8 mouse cellular contexts compared by ENCODE assay signal in genomic region chr1:171346095-171346450, GRCm38 (mm10). TPM values are rescaled to one million over a fixed set of nuclear protein-coding genes. Genes with fewer than 3 reads are reported as not detected.
A peak's percentile ranks its signal among the peaks of the same experiment; 100 is the strongest.
DNase-seq lines count a peak whose midpoint lies in the region; ATAC-seq and TF ChIP-seq lines count a peak whose summit lies in the region.

No protein-coding gene starts in this region.

- H3K4me3 ChIP-seq in forebrain, embryonic 11.5 days (ENCODE audit: low read depth, low read length): peak overlapping the region; percentile 92
- peak overlapping the region; percentile 73 for H3K4me3 ChIP-seq in limb, embryonic 13.5 days
- peak overlapping the region; percentile 72 for H3K4me3 ChIP-seq in olfactory bulb, adult 2 months (ENCODE audit: insufficient read depth, low read depth, low read length)

- H3K9ac ChIP-seq in forebrain, embryonic 11.5 days (ENCODE audit: low read length): peak overlapping the region; percentile 79
- H3K9ac ChIP-seq in limb, embryonic 13.5 days: peak overlapping the region; percentile 84

- no peaks in the 10 kb centered on the region; the same call in 1 of the 2 replicates for H3K4me1 ChIP-seq in forebrain, embryonic 11.5 days (replicated peaks; ENCODE audit: control insufficient read depth, insufficient read depth, low read length)
- peaks cover 22% of the 10 kb centered on the region for H3K4me1 ChIP-seq in limb, embryonic 13.5 days
- H3K4me1 ChIP-seq in olfactory bulb, adult 2 months (ENCODE audit: control insufficient read depth, insufficient read depth, low read length): peaks cover 10% of the 10 kb centered on the region

- peaks cover 2% of the 10 kb centered on the region; the same call in 1 of the 2 replicates for H3K36me3 ChIP-seq in forebrain, embryonic 11.5 days (ENCODE audit: control insufficient read depth, insufficient read depth, low read length)
- peaks cover 33% of the 10 kb centered on the region for H3K36me3 ChIP-seq in limb, embryonic 13.5 days

- 2% methylated on average over 14 of the region's 14 CpGs for WGBS in forebrain, embryonic 11.5 days
- 1% methylated on average over 14 of the region's 14 CpGs for WGBS in limb, embryonic 13.5 days
- WGBS in olfactory bulb, adult 2 months: 2% methylated on average over 14 of the region's 14 CpGs

- TF ChIP-seq CTCF in olfactory bulb, adult 2 months (IDR thresholded peaks at IDR 0.05; ENCODE audit: insufficient read depth, low read depth, low read length): no peak

- DNase-seq in embryo, embryonic 11 days: peak; percentile 19
- no peak for DNase-seq in embryo, embryonic 10.5 days (ENCODE audit: low spot score)
- peak; percentile 41 for DNase-seq in CD4-positive, CD25-positive, alpha-beta regulatory T cell, adult 2 months (ENCODE audit: low read depth, low spot score)
- no peak for DNase-seq in forebrain, embryonic 11.5 days (ENCODE audit: low spot score)
- no peak for DNase-seq in frontal cortex, adult 2 months (ENCODE audit: extremely low spot score in 1 of 2, low spot score in 1 of 2)
- DNase-seq in thymus, postnatal 4 days: no peak

- H3K9me3 ChIP-seq in forebrain, embryonic 11.5 days (ENCODE audit: control insufficient read depth, low read length): peaks cover 6% of the 10 kb centered on the region; the same call in 1 of the 2 replicates
- H3K9me3 ChIP-seq in limb, embryonic 13.5 days: peaks cover 7% of the 10 kb centered on the region

- no peaks in the 10 kb centered on the region for H3K27me3 ChIP-seq in forebrain, embryonic 11.5 days (ENCODE audit: control insufficient read depth, insufficient read depth, low read length)
- no peaks in the 10 kb centered on the region for H3K27me3 ChIP-seq in limb, embryonic 13.5 days

- peak overlapping the region; percentile 73 for H3K4me2 ChIP-seq in forebrain, embryonic 11.5 days (ENCODE audit: low read depth, low read length, severe bottlenecking)
- peak overlapping the region; percentile 86 for H3K4me2 ChIP-seq in limb, embryonic 13.5 days (replicated peaks)

- no peak for ATAC-seq in forebrain, embryonic 11.5 days (replicated peaks; ENCODE audit: low FRiP score)
- no peak; the same call in 1 of the 2 replicates for ATAC-seq in limb, embryonic 13.5 days (ENCODE audit: low FRiP score, low read depth)

- TF ChIP-seq POLR2A in olfactory bulb, adult 2 months (IDR thresholded peaks at IDR 0.05; ENCODE audit: insufficient read depth, low read depth, low read length): no peak

- H3K27ac ChIP-seq in forebrain, embryonic 11.5 days (ENCODE audit: low read depth, low read length): no peak overlapping the region
- H3K27ac ChIP-seq in limb, embryonic 13.5 days: peak overlapping the region; percentile 28; the same call in 1 of the 2 replicates
- no peak overlapping the region for H3K27ac ChIP-seq in olfactory bulb, adult 2 months (ENCODE audit: insufficient read depth, low read depth, low read length)

RNA-seq across cellular contexts. Expression of gene Pfdn2, which starts 0.6 kb away (rescaled TPM):
- polyA plus RNA-seq in forebrain, embryonic 11.5 days (2014; fragmentation: Nextera tagmentation; extraction: Ambion mirVana): 58.4 and 65.7 TPM in 2 replicates
- polyA plus RNA-seq in limb, embryonic 13.5 days (2015; fragmentation: Nextera tagmentation; extraction: Ambion mirVana): 120 and 128 TPM in 2 replicates
- polyA plus RNA-seq in olfactory bulb, adult 2 months (2012; ENCODE audit: insufficient read depth, insufficient read length, low replicate concordance, missing spikeins): not detected in 2 replicates
- 137 and 151 TPM in 2 replicates for polyA plus RNA-seq in frontal cortex, adult 2 months (2012; rRNA removed)

RNA-seq across cellular contexts. Expression of gene Nit1, which starts 0.6 kb away (rescaled TPM):
- polyA plus RNA-seq in forebrain, embryonic 11.5 days (2014; fragmentation: Nextera tagmentation; extraction: Ambion mirVana): 31.7 and 35.6 TPM in 2 replicates
- polyA plus RNA-seq in limb, embryonic 13.5 days (2015; fragmentation: Nextera tagmentation; extraction: Ambion mirVana): 43.5 and 43.9 TPM in 2 replicates
- not detected in 2 replicates for polyA plus RNA-seq in olfactory bulb, adult 2 months (2012; ENCODE audit: insufficient read depth, insufficient read length, low replicate concordance, missing spikeins)
- polyA plus RNA-seq in frontal cortex, adult 2 months (2012; rRNA removed): 68.2 and 71.3 TPM in 2 replicates

RNA-seq across cellular contexts. Expression of gene Klhdc9, which starts 14.5 kb away (rescaled TPM):
- 1.7 and 2.3 TPM in 2 replicates for polyA plus RNA-seq in forebrain, embryonic 11.5 days (2014; fragmentation: Nextera tagmentation; extraction: Ambion mirVana)
- 2.2 and 2.3 TPM in 2 replicates for polyA plus RNA-seq in limb, embryonic 13.5 days (2015; fragmentation: Nextera tagmentation; extraction: Ambion mirVana)
- not detected in 2 replicates for polyA plus RNA-seq in olfactory bulb, adult 2 months (2012; ENCODE audit: insufficient read depth, insufficient read length, low replicate concordance, missing spikeins)
- 7.9 and 9.0 TPM in 2 replicates for polyA plus RNA-seq in frontal cortex, adult 2 months (2012; rRNA removed)

RNA-seq across cellular contexts. Expression of gene Dedd, which starts 17.1 kb away (rescaled TPM):
- polyA plus RNA-seq in forebrain, embryonic 11.5 days (2014; fragmentation: Nextera tagmentation; extraction: Ambion mirVana): 46.5 and 46.7 TPM in 2 replicates
- 61.1 and 66.2 TPM in 2 replicates for polyA plus RNA-seq in limb, embryonic 13.5 days (2015; fragmentation: Nextera tagmentation; extraction: Ambion mirVana)
- not detected in 2 replicates for polyA plus RNA-seq in olfactory bulb, adult 2 months (2012; ENCODE audit: insufficient read depth, insufficient read length, low replicate concordance, missing spikeins)
- 54.6 and 58.1 TPM in 2 replicates for polyA plus RNA-seq in frontal cortex, adult 2 months (2012; rRNA removed)

RNA-seq across cellular contexts. Expression of gene Nectin4, which starts 23.8 kb away (rescaled TPM):
- 0.90 and 1.2 TPM in 2 replicates for polyA plus RNA-seq in forebrain, embryonic 11.5 days (2014; fragmentation: Nextera tagmentation; extraction: Ambion mirVana)
- polyA plus RNA-seq in limb, embryonic 13.5 days (2015; fragmentation: Nextera tagmentation; extraction: Ambion mirVana): 11.7 and 13.7 TPM in 2 replicates
- not detected in 2 replicates for polyA plus RNA-seq in olfactory bulb, adult 2 months (2012; ENCODE audit: insufficient read depth, insufficient read length, low replicate concordance, missing spikeins)
- 2.6 and 3.1 TPM in 2 replicates for polyA plus RNA-seq in frontal cortex, adult 2 months (2012; rRNA removed)

Comparison
In these comparisons a context has a peak if more than half of its experiments do, and no peak if none do; other contexts are left out.
1. DNase-seq: peak in embryo, embryonic 11 days (single experiment) and CD4-positive, CD25-positive, alpha-beta regulatory T cell, adult 2 months (single experiment); none in embryo, embryonic 10.5 days (single experiment), forebrain, embryonic 11.5 days (single experiment), frontal cortex, adult 2 months (0 of 2) and thymus, postnatal 4 days (single experiment).
2. Peak in every context shown above with its lines, with median percentiles within 50 percentile points of each other: H3K4me3 ChIP-seq.